Mouse (Mus musculus): ENCODE data around the gene Tnip3. TPM values are rescaled to one million over a fixed set of nuclear protein-coding genes. Genes with fewer than 3 reads are reported as not detected.

Tnip3 gene
- 0.51 and 2.0 TPM in 2 replicates for polyA plus RNA-seq (2012; rRNA removed; ENCODE audit: low replicate concordance)

DNA sequence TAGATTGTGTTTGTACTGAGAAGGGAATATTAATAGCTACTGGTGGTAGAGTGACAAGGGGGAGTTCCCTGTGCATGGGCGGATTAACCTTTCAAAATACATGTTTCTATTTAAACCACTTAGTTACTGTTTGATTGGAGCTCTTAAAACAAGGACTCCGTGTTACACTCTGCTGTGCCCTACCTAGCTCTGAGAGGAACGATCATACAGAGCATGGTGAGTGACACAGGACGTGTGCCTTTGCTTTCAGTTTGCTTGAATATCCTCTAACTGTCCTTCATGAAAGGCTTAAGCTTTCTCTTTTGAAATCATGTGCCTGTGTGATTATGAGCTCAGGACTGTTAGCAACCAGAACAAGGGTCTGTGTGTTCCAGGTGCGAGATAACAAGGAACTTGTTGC, at the start of gene Tnip3:
Tnip3 (plus strand) TSS at position 122 of the 400 bp plus-strand sequence.

DNA sequence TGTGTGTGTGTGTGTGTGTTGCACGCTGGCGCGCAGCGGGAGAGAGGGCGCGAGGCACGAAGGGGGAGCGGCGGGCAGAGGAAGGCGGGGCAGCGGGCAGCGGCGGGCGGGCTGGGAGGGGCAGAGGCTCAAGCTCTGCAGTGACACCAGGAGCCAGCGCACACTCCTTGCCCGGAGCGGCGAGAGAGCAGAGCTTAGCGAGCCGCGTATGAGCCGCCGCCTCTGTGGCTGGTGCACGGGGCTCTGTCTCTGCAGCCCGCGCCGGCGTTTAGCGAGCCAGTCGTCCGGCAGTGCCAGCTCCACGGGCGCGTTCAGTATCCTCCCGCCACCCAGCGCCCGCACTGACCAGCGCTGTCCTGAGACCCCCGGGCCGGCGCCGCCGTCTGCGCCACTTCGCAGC, 146.3 kb downstream of the Tnip3 start, which contains the start of gene Ndnf:
Ndnf (plus strand) TSS at position 140 of the 400 bp plus-strand sequence.

Other genes with a start within 250 kb of the Tnip3 start
- gene C130060K24Rik, start 144.2 kb upstream of the Tnip3 start, polyA plus RNA-seq (2012; rRNA removed; ENCODE audit: low replicate concordance): not detected in 2 replicates
- 1.5 and 4.3 TPM in 2 replicates for gene Ndnf, start 146.3 kb downstream of the Tnip3 start, polyA plus RNA-seq (2012; rRNA removed; ENCODE audit: low replicate concordance)

All from mammary gland, adult 2 months (tissue).